Mouse (Mus musculus) cortical plate, adult 2 months (tissue): ENCODE results near the gene Ptprd. TPM values are rescaled to one million over a fixed set of nuclear protein-coding genes. Genes with fewer than 3 reads are reported as not detected.

Source experiments
- H3K27ac ChIP-seq: fragments of 200-500 bp; 2 replicates; pipeline ENCODE4 v1.5.1; 2012; ENCODE audit warnings: low read length, control low read depth, inconsistent platforms; ENCODE audit not compliant: insufficient read depth
- H3K4me1 ChIP-seq: fragments of 200-500 bp; 2 replicates; pipeline ENCODE4 v1.6.1; 2011; ENCODE audit warnings: low read length; ENCODE audit not compliant: control insufficient read depth, insufficient read depth
- H3K4me3 ChIP-seq: fragments of 200-500 bp; 2 replicates; pipeline ENCODE4 v1.5.1; 2011; ENCODE audit warnings: mild to moderate bottlenecking, low read length, control low read depth; ENCODE audit not compliant: insufficient read depth
- CTCF ChIP-seq: fragments of 200-500 bp; IDR thresholded peaks from 2 replicates; pipeline ENCODE4 v1.5.1; 2011; ENCODE audit warnings: mild to moderate bottlenecking, control low read depth, low read length; ENCODE audit not compliant: insufficient read depth; ENCODE audit errors: extremely low read depth
- POLR2A ChIP-seq: fragments of 200-500 bp; IDR thresholded peaks from 2 replicates; pipeline ENCODE4 v1.6.1; 2011; ENCODE audit warnings: mild to moderate bottlenecking, low read length, control low read depth; ENCODE audit not compliant: insufficient read depth; ENCODE audit errors: extremely low read depth
- polyA plus RNA-seq: library from polyadenylated mRNA; depleted of rRNA; stranded (reverse); fragments of >200 nt; gene quantifications from 2 replicates; pipeline ENCODE4 v1.2.3, GENCODE M21; 2012

Gene Ptprd
- polyA plus RNA-seq, 1 experiment: 152 TPM

DNA sequence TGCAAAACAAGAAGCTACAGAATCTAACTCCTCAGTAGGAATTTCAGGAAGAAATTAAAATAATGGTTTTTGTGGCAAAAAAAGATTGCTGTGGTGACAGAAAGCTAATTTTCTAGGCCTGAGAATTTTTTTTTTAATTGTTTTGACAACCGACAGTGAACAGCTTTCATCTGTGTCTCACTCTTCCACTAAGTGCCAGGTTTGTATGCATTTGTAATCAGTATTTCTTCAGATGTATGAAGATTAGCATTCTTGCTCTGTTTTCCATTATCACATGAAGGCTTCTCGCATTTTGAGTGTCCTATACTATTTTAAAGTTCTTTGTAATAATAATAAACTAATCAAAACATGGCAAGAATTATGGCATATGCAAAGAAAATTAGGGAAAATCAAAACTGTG lies 513.5 kb downstream of the Ptprd start:
- H3K27ac ChIP-seq: no peak overlapping the region
- H3K4me1 ChIP-seq: no peaks in the 10 kb centered on the region; the same call in 1 of the 2 replicates
- TF ChIP-seq CTCF: no peak
- no peak for TF ChIP-seq POLR2A
- H3K4me3 ChIP-seq: no peak overlapping the region

DNA sequence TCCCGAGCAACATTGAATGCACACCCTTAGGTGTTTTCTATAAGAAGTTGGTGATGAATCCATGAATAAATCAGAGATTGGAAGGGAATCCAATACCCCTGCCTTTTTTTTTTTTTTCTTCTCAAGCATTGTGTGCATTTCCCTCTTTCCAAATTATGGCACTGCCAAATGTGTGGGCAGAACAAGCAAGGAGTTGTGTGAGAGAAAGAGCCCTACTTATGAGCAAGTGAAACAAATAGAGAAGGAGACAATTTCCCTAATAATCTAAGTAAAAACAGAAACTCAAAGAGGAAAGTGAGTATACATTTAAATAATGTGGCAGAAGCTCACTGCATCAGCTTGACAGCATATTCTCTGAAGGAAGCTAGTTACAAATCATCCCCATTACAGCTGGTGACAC lies 536.0 kb downstream of the Ptprd start:
- H3K4me1 ChIP-seq: no peaks in the 10 kb centered on the region; the same call in 1 of the 2 replicates
- H3K27ac ChIP-seq: no peak overlapping the region
- no peak overlapping the region for H3K4me3 ChIP-seq
- TF ChIP-seq CTCF: no peak
- TF ChIP-seq POLR2A: no peak

DNA sequence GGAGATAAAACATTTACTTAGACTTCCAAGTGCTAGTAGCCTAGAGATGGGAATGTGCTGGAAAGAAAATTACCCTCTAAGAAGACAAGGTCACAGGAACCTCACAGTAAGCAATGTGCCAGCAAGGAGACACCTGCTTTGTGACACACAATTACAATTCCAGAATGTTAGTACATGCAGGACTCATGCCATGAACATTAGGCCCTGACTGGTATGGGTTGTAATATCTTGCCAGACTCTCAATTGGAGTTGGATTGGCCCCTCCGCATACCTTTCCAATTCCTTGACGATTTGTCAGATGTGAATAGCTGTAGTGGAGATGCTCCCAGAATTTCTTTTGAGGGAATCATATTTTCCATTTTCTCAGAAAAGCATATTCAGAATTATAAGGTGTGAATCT lies 547.0 kb downstream of the Ptprd start:
- TF ChIP-seq POLR2A (no peak), CTCF (no peak)
- Histone ChIP-seq H3K4me1 (no peaks in the 10 kb centered on the region), H3K27ac (no peak overlapping the region)

DNA sequence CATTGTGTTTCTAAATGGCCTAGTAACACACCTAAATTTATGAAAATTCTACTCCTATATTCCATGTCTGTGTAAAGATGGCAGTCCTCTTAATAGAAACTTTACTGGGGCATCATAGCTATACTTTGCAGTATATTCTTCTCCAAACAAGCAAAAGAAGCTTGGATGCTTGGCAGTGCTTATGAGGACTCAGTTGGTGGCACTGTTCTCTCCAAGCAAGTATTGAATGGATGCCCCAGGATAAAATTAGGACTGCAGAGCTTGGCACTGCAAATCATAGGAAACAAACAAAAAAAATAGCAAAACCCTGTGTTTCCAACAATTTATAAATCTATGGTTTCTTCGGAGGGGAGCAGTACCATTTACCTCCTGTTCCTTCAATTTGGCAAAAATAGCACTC lies 549.5 kb downstream of the Ptprd start:
- no peak overlapping the region for H3K4me3 ChIP-seq
- no peak overlapping the region for H3K27ac ChIP-seq
- H3K4me1 ChIP-seq: no peaks in the 10 kb centered on the region
- TF ChIP-seq CTCF (no peak), POLR2A (no peak)

More for the DNA sequence above, 547.0 kb downstream of the Ptprd start:
- H3K4me3 ChIP-seq: no peak overlapping the region

DNA sequence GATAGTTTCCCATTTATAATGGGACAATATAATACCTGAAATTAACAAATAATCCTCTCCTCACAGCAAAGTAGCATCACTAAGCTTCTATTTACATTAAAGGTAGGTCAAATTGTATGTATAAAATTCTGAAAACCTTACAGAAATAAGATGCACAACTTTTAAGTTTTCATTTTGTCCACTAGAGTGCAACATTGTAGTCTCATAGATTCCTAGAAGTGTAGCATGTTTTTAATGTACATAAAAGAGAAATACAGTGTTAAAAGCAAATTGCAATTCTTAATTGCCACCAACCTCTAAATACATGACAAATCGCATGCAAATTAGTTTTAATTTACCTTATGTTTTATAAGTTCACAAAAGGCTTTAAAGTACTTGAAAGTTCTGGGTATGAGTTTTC lies 556.1 kb downstream of the Ptprd start:
- TF ChIP-seq CTCF: no peak
- no peak for TF ChIP-seq POLR2A
- no peak overlapping the region for H3K4me3 ChIP-seq
- no peaks in the 10 kb centered on the region for H3K4me1 ChIP-seq
- no peak overlapping the region for H3K27ac ChIP-seq

DNA sequence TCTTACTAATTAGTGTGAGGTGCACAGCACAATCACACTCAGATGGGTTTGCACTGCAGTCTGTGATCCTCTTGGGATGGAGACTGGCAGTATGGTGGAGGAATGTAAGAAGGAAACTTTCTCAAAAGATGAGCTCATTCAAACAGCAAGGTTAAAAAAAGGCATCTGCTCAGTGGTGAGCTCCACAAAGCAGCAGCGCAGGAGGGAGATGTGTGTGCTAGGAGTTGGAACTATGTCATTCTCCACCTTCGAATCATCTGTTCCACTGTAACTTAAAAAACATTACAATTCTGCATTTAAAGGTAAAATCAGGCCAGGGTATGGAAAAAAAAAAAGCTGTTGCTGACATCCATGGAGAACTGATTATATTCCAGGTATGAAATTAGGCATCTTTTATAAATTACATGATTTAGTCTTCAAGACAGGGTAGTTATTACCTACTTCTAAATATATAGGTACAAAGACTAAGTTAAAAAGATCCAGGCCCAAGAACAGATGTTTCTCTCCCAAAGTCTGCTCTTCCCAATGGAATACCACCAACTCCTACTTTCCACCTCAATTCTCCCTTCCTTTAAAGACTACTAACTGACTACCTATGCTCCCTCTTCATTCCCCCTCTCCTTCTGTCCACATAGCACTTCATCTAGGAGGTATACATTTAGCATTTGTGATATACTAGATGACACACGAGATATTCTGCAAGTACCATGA lies 562.0 kb downstream of the Ptprd start:
- H3K27ac ChIP-seq: peak overlapping the region; percentile 93
- peaks cover 1% of the 10 kb centered on the region; the same call in 1 of the 2 replicates for H3K4me1 ChIP-seq
- TF ChIP-seq CTCF (no peak), POLR2A (no peak)
- no peak overlapping the region for H3K4me3 ChIP-seq

DNA sequence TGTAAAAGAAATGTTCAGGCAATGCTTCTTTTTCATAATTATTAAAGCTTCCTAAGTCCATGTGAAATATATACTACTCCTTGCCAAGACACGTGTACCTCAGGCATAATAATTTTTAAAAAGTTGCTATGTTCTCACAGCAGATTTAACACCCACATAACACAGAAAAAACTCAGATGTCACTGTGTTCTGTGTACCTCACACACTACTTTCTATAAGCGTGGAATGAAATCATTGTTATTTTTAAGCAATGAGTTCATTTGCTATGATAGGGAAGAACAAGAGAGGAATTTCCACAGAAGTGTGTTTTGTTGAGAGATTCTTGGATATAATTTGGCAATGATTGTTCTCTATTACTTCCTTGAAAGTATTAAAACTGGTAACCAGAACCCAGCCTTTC lies 562.9 kb downstream of the Ptprd start:
- H3K27ac ChIP-seq: no peak overlapping the region
- peaks cover 1% of the 10 kb centered on the region; the same call in 1 of the 2 replicates for H3K4me1 ChIP-seq
- no peak overlapping the region for H3K4me3 ChIP-seq
- TF ChIP-seq POLR2A (no peak), CTCF (no peak)

DNA sequence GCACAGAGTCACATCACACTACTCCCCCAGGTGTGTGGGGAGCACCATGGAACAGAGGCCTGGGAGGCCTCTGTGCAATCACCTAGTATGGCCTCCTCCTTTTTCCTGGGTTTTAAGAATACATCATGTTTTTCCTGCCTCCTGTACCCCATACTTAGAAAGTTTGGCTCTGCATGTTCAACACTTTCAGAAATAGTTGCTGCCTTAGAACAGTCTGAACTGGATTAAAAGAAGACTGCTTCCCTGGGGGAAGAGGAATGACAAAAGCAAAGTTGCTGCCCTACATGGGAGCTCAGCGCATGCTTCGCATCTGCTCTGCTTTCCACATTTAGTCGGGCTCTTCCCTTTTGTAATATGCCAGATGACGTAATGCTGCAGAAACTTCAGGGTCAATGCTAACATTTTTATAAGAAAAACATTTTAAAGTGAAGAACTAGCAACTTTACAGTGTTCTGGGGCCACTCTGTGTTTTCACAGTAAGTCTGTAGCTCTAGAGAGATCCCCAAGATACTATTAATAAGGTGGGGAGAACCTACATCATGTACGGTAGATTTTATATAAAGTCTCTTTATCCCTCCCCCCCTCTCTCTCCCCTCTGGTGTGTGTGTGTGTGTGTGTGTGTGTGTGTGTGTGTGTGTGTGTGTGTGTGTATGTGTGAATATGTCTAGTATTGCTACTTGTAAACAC lies 564.2 kb downstream of the Ptprd start:
- TF ChIP-seq CTCF: no peak
- no peak for TF ChIP-seq POLR2A
- peak overlapping the region; percentile 95 for H3K27ac ChIP-seq
- H3K4me3 ChIP-seq: no peak overlapping the region
- H3K4me1 ChIP-seq: peaks cover 1% of the 10 kb centered on the region; the same call in 1 of the 2 replicates

DNA sequence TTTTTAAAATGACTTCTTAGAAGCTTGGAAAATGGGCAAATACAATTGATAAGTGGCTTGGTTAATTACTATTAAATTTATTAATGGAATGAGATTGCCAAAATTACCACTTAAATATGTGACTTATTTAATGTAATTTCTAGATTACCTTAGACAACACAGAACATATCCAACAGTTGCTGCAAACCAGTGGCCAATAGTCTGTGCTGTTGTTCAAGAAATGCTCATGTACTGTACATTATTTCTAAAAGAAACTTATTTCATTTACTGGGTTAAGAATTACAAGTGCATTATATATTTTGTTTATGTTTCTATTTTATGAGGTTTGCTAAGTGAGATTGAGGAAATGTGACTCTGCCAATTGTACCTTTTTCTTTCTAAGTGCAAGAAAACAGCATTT lies 567.3 kb downstream of the Ptprd start:
- TF ChIP-seq CTCF: no peak
- no peak overlapping the region for H3K4me3 ChIP-seq
- peaks cover 5% of the 10 kb centered on the region; the same call in 1 of the 2 replicates for H3K4me1 ChIP-seq
- no peak overlapping the region for H3K27ac ChIP-seq

DNA sequence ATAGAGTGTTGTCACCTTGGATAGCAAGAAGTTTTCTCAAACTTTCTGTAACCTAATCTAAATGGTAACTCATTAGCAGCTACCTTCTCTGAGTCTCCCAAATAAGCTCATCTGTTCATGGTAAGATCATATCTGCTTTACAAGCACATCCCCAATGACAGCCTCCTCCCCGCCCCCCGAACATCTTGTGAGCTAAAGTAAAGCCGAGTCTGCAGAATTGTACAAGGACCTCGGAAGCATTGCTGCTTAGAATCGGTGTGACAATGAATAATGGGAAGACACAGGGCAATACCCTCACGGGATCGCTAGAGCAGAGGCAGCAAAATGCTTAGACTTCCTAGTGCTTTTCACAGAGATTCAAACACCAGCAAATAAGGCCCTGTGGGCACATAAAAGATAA lies 571.7 kb downstream of the Ptprd start:
- Histone ChIP-seq H3K27ac (no peak overlapping the region), H3K4me3 (no peak overlapping the region), H3K4me1 (peaks cover 4% of the 10 kb centered on the region; the same call in 1 of the 2 replicates)
- TF ChIP-seq CTCF (no peak), POLR2A (no peak)
